Comparison of ENCODE assay signal across 8 mouse cellular contexts in genomic region chr2:154407643-154408445, GRCm38 (mm10). TPM values are rescaled to one million over a fixed set of nuclear protein-coding genes. Genes with fewer than 3 reads are reported as not detected.
A peak's percentile ranks its signal among the peaks of the same experiment; 100 is the strongest.
DNase-seq lines count a peak whose midpoint lies in the region; ATAC-seq and TF ChIP-seq lines count a peak whose summit lies in the region.

Gene Snta1 (minus strand): TSS chr2:154408099.

- peak within 1 kb of the TSS; percentile 85 for H3K4me3 ChIP-seq in forebrain, embryonic 15.5 days
- H3K4me3 ChIP-seq in liver, postnatal 0 days (ENCODE audit: low read depth, low read length) = peak within 1 kb of the TSS; percentile 72
- peak within 1 kb of the TSS; percentile 82 for H3K4me3 ChIP-seq in neural tube, embryonic 12.5 days
- H3K4me3 ChIP-seq in stomach, embryonic 16.5 days (replicated peaks; ENCODE audit: low read length) = peak within 1 kb of the TSS; percentile 76

- H3K9me3 ChIP-seq in forebrain, embryonic 15.5 days = no peaks in the 10 kb centered on the region
- H3K9me3 ChIP-seq in liver, postnatal 0 days (ENCODE audit: low read length) = no peaks in the 10 kb centered on the region
- no peaks in the 10 kb centered on the region for H3K9me3 ChIP-seq in neural tube, embryonic 12.5 days
- H3K9me3 ChIP-seq in stomach, embryonic 16.5 days (replicated peaks; ENCODE audit: control insufficient read depth, low read length) = no peaks in the 10 kb centered on the region

- TF ChIP-seq EP300 in liver, postnatal 0 days (IDR thresholded peaks at IDR 0.05; ENCODE audit: low read depth) = no peak

- H3K27me3 ChIP-seq in forebrain, embryonic 15.5 days = no peaks in the 10 kb centered on the region
- peaks cover 4% of the 10 kb centered on the region; the same call in 1 of the 2 replicates for H3K27me3 ChIP-seq in liver, postnatal 0 days (ENCODE audit: insufficient read depth, low read length)
- H3K27me3 ChIP-seq in neural tube, embryonic 12.5 days (replicated peaks) = peaks cover 13% of the 10 kb centered on the region
- no peaks in the 10 kb centered on the region; the same call in 1 of the 2 replicates for H3K27me3 ChIP-seq in stomach, embryonic 16.5 days (ENCODE audit: control insufficient read depth, insufficient read depth, low read length)

- peak within 1 kb of the TSS; percentile 77 for H3K4me2 ChIP-seq in forebrain, embryonic 15.5 days (replicated peaks)
- peak within 1 kb of the TSS; percentile 90 for H3K4me2 ChIP-seq in liver, postnatal 0 days (ENCODE audit: low read depth, low read length)
- H3K4me2 ChIP-seq in neural tube, embryonic 12.5 days (replicated peaks) = peak within 1 kb of the TSS; percentile 94
- peak within 1 kb of the TSS; percentile 86 for H3K4me2 ChIP-seq in stomach, embryonic 16.5 days (ENCODE audit: low read depth, low read length)

- no peak within 1 kb of the TSS for H3K27ac ChIP-seq in forebrain, embryonic 15.5 days (replicated peaks)
- H3K27ac ChIP-seq in liver, postnatal 0 days (ENCODE audit: low read depth) = peak within 1 kb of the TSS; percentile 75
- H3K27ac ChIP-seq in neural tube, embryonic 12.5 days = no peak within 1 kb of the TSS
- H3K27ac ChIP-seq in stomach, embryonic 16.5 days (ENCODE audit: low read length) = no peak within 1 kb of the TSS

- peak; percentile 84 for ATAC-seq in forebrain, embryonic 15.5 days (replicated peaks)
- peak; percentile 95 for ATAC-seq in liver, postnatal 0 days
- ATAC-seq in neural tube, embryonic 12.5 days (ENCODE audit: low FRiP score, low read depth) = peak; percentile 88
- peak; percentile 83 for ATAC-seq in stomach, embryonic 16.5 days (ENCODE audit: insufficient read depth, low FRiP score)

- TF ChIP-seq CTCF in liver, postnatal 0 days (IDR thresholded peaks at IDR 0.05; ENCODE audit: low read depth) = no peak

- WGBS in forebrain, embryonic 15.5 days = 2% methylated on average over 78 of the region's 84 CpGs
- 3% methylated on average over 71 of the region's 84 CpGs for WGBS in liver, postnatal 0 days (ENCODE audit: insufficient replicate concordance)
- 2% methylated on average over 78 of the region's 84 CpGs for WGBS in neural tube, embryonic 12.5 days
- WGBS in stomach, embryonic 16.5 days = 2% methylated on average over 83 of the region's 84 CpGs

- no peaks in the 10 kb centered on the region for H3K36me3 ChIP-seq in forebrain, embryonic 15.5 days
- H3K36me3 ChIP-seq in liver, postnatal 0 days (replicated peaks; ENCODE audit: insufficient read depth, low read length) = no peaks in the 10 kb centered on the region
- H3K36me3 ChIP-seq in neural tube, embryonic 12.5 days = no peaks in the 10 kb centered on the region
- H3K36me3 ChIP-seq in stomach, embryonic 16.5 days (ENCODE audit: control insufficient read depth, insufficient read depth, low read length) = no peaks in the 10 kb centered on the region

- H3K9ac ChIP-seq in forebrain, embryonic 15.5 days (replicated peaks) = peak within 1 kb of the TSS; percentile 68
- peak within 1 kb of the TSS; percentile 66 for H3K9ac ChIP-seq in liver, postnatal 0 days (replicated peaks)
- peak within 1 kb of the TSS; percentile 77 for H3K9ac ChIP-seq in neural tube, embryonic 12.5 days
- peak within 1 kb of the TSS; percentile 80 for H3K9ac ChIP-seq in stomach, embryonic 16.5 days (ENCODE audit: low read length)

- H3K4me1 ChIP-seq in forebrain, embryonic 15.5 days = peaks cover 16% of the 10 kb centered on the region
- peaks cover 14% of the 10 kb centered on the region for H3K4me1 ChIP-seq in liver, postnatal 0 days (ENCODE audit: insufficient read depth)
- peaks cover 23% of the 10 kb centered on the region for H3K4me1 ChIP-seq in neural tube, embryonic 12.5 days
- peaks cover 14% of the 10 kb centered on the region for H3K4me1 ChIP-seq in stomach, embryonic 16.5 days (ENCODE audit: control insufficient read depth, insufficient read depth, low read length)

- DNase-seq in ES-CJ7 (ENCODE audit: low read depth, low spot score) = peak; percentile 69
- peak; percentile 80 to 85 for DNase-seq in cerebellum, adult 18-20 months
- DNase-seq in heart, postnatal 10 days = peak; percentile 91 to 92
- DNase-seq in kidney, postnatal 4 days = peak; percentile 91 to 94
- DNase-seq in liver, postnatal 0 days = peak; percentile 94

- intact Hi-C loops in heart, postnatal 10 days (cut with DNase I) = loop anchor here (2.0 kb wide), 1 partner anchor 33 kb away; no protein-coding TSS in a partner anchor

RNA-seq across cellular contexts. Expression of gene Snta1, which starts in this region (rescaled TPM):
- polyA plus RNA-seq in forebrain, embryonic 15.5 days (2015; fragmentation: Nextera tagmentation; extraction: Ambion mirVana) = 9.2 and 11.1 TPM in 2 replicates
- 100 to 1,000 TPM in 1 of 2 experiments, 10 to 100 TPM in 1; 82.6 to 106 TPM for total RNA-seq in heart, postnatal 10 days (2021)
- 4.7 and 6.0 TPM in 2 replicates for polyA plus RNA-seq in liver, postnatal 0 days (2015; fragmentation: Nextera tagmentation; extraction: Ambion mirVana)
- polyA plus RNA-seq in neural tube, embryonic 12.5 days (2016; fragmentation: Nextera tagmentation; extraction: Ambion mirVana) = 7.3 and 8.6 TPM in 2 replicates
- 4.2 and 7.9 TPM in 2 replicates for polyA plus RNA-seq in stomach, embryonic 16.5 days (2015; fragmentation: Nextera tagmentation; extraction: Ambion mirVana)
